Mouse (Mus musculus): ENCODE data around the gene Cdh24. TPM values are rescaled to one million over a fixed set of nuclear protein-coding genes. Genes with fewer than 3 reads are reported as not detected.
"Not testable (repeated sequence)": the region's sequence is repeated elsewhere in the genome, so short reads cannot be mapped to it uniquely, and the experiment has no call there.

Cdh24 gene
- polyA plus RNA-seq, 1 experiment from 2014 or later = 2.9 TPM

DNA sequence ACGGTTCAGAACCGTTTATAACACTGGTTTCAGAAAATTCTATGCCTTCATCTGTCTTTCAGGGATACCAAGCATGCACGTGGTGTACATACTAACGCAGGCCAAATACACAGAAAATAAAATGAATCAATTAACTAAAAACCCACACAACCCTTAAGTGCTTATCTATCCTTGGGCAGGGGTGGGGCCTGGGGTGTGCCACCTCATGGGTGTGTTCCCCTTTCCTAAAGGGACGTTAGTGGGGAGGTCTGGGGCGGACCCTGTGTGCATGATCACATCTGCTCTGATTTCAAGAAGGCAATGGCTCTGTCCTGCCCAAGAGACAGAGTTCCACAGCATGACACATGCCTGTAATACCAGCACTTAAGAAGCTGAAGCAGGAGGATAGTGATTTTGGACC, 17.8 kb downstream of the Cdh24 start:
- Histone ChIP-seq H3K9me3 (replicated peaks; ENCODE audit: control insufficient read depth, low read length) (no peaks in the 10 kb centered on the region), H3K36me3 (ENCODE audit: control insufficient read depth, insufficient read depth, low read length) (no peaks in the 10 kb centered on the region), H3K27me3 (ENCODE audit: control insufficient read depth, insufficient read depth, low read length) (peaks cover 4% of the 10 kb centered on the region; the same call in 1 of the 2 replicates), H3K4me1 (ENCODE audit: control insufficient read depth, insufficient read depth, low read length) (no peaks in the 10 kb centered on the region), H3K9ac (ENCODE audit: low read depth, low read length) (no peak overlapping the region), H3K4me3 (ENCODE audit: low read depth, low read length) (no peak overlapping the region), H3K4me2 (no peak overlapping the region), H3K27ac (ENCODE audit: low read depth, low read length) (no peak overlapping the region)
- WGBS (ENCODE audit: insufficient replicate concordance) = 82% methylated on average over 6 of the region's 6 CpGs
- ATAC-seq (replicated peaks; ENCODE audit: insufficient number of reproducible peaks, low FRiP score, low TSS enrichment) = no peak

DNA sequence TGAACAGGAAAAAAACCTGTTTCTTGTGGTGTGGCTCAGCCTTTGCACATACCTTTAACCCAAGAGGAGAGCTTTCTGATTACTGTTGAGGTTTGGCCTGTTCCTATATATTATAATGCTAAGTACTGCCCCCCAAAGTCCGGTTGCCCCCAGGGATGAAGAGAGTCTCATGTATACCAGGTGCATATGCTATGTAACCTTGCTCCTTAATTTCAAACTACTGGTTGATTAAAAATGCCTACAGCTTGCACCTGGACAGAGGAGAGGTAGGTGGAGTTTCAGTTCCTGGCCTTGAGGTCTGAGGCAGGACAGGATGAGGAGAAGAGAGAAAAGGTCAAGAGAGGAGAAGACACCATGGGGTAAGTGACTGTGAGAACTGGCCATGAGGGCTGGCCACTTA, 20.0 kb downstream of the Cdh24 start, which contains the start of gene Psmb11:
Psmb11 (plus strand) TSS at position 301 of the 400 bp plus-strand sequence.
- H3K36me3 ChIP-seq (ENCODE audit: control insufficient read depth, insufficient read depth, low read length) = no peaks in the 10 kb centered on the region
- H3K27me3 ChIP-seq (ENCODE audit: control insufficient read depth, insufficient read depth, low read length) = peaks cover 4% of the 10 kb centered on the region; the same call in 1 of the 2 replicates
- 0 out of 2 replicates have a peak, but pooled peaks cover 5% of the 10 kb centered on the region for H3K4me1 ChIP-seq (ENCODE audit: control insufficient read depth, insufficient read depth, low read length)
- H3K4me2 ChIP-seq = no peak within 1 kb of the TSS
- no peak within 1 kb of the TSS for H3K27ac ChIP-seq (ENCODE audit: low read depth, low read length)
- H3K9me3 ChIP-seq (replicated peaks; ENCODE audit: control insufficient read depth, low read length) = no peaks in the 10 kb centered on the region
- H3K4me3 ChIP-seq (ENCODE audit: low read depth, low read length) = no peak within 1 kb of the TSS
- no peak for ATAC-seq (replicated peaks; ENCODE audit: insufficient number of reproducible peaks, low FRiP score, low TSS enrichment)
- WGBS (ENCODE audit: insufficient replicate concordance) = 71% methylated on average over 1 of the region's 1 CpGs
- no peak within 1 kb of the TSS for H3K9ac ChIP-seq (ENCODE audit: low read depth, low read length)

DNA sequence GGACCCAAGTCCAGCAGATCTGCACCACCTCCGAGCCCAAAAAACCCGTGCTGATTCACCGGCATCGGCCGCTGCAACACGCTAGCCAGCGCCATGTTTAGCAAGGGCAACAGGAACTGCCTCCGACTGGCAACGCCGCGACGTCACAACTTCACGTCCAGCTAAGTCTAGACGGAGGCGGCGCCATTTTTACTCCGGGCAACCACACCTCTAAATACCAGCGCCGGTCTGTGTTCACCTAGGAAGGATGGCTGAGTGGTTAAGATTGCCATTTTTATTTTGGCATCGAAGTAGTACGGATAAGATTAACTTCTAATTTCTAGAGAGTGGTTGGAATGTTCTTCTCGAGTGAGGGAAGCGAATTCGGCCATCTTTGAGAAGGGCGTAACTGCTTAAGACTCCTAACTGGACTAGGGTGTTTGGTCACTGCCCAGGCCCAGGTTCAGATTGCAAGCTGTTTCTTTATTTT, 23.2 kb downstream of the Cdh24 start, which contains the start of gene Psmb5:
Psmb5 (minus strand) TSS at position 126 of the 469 bp plus-strand sequence.
- no peaks in the 10 kb centered on the region for H3K27me3 ChIP-seq (ENCODE audit: control insufficient read depth, insufficient read depth, low read length)
- peak within 1 kb of the TSS; percentile 86 for H3K4me3 ChIP-seq (ENCODE audit: low read depth, low read length)
- H3K9ac ChIP-seq (ENCODE audit: low read depth, low read length) = peak within 1 kb of the TSS; percentile 93
- H3K36me3 ChIP-seq (ENCODE audit: control insufficient read depth, insufficient read depth, low read length) = no peaks in the 10 kb centered on the region
- peak within 1 kb of the TSS; percentile 71 for H3K4me2 ChIP-seq
- 0 out of 2 replicates have a peak, but pooled peaks cover 5% of the 10 kb centered on the region for H3K4me1 ChIP-seq (ENCODE audit: control insufficient read depth, insufficient read depth, low read length)
- peak within 1 kb of the TSS; percentile 41; the same call in 1 of the 2 replicates for H3K27ac ChIP-seq (ENCODE audit: low read depth, low read length)
- ATAC-seq (replicated peaks; ENCODE audit: insufficient number of reproducible peaks, low FRiP score, low TSS enrichment) = peak; percentile 84
- H3K9me3 ChIP-seq (replicated peaks; ENCODE audit: control insufficient read depth, low read length) = no peaks in the 10 kb centered on the region
- under 1% methylated on average over 25 of the region's 25 CpGs for WGBS (ENCODE audit: insufficient replicate concordance)

DNA sequence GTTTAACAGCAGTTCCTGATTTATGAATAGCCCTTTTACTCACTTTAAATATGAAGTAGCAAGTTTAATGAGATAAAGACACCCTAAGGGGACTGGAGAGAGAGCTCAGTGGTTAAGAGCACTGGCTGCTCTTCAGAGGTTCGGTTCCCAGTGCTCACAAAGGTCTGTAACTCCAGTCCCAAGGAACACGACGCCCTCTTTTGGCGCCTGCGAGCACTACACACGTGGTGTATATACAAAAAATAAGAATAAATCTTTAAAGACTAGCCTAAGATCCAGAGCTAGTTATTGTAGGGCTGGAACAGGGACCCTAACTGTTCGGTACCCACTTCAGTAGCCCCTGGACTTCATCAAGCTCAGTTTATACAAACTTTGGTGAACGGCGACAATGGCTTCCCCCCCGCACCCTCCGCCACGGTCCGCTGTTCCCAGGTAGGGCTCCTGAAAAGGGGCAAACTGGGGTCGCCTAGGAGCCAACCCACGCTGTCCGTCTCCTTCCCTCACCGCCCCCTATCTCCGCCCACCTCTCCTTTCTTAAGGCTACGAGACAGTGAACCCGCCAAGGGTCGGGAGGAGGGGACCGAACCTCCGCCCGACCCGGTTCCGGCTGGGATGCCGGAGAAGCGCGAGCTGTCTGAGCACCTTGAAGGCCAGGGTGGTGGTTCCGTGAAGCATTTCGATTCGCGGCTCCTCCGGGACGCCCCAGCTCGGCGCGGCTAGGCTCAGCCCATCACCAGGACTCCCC, 23.8 kb downstream of the Cdh24 start:
- Histone ChIP-seq H3K9ac (ENCODE audit: low read depth, low read length) (peak overlapping the region; percentile 93), H3K4me1 (ENCODE audit: control insufficient read depth, insufficient read depth, low read length) (0 out of 2 replicates have a peak, but pooled peaks cover 5% of the 10 kb centered on the region), H3K9me3 (replicated peaks; ENCODE audit: control insufficient read depth, low read length) (no peaks in the 10 kb centered on the region), H3K36me3 (ENCODE audit: control insufficient read depth, insufficient read depth, low read length) (no peaks in the 10 kb centered on the region), H3K4me2 (peak overlapping the region; percentile 71), H3K27ac (ENCODE audit: low read depth, low read length) (peak overlapping the region; percentile 41; the same call in 1 of the 2 replicates), H3K27me3 (ENCODE audit: control insufficient read depth, insufficient read depth, low read length) (no peaks in the 10 kb centered on the region), H3K4me3 (ENCODE audit: low read depth, low read length) (peak overlapping the region; percentile 86)
- ATAC-seq (replicated peaks; ENCODE audit: insufficient number of reproducible peaks, low FRiP score, low TSS enrichment) = peak; percentile 53; the same call in 1 of the 2 replicates
- 2% methylated on average over 38 of the region's 38 CpGs for WGBS (ENCODE audit: insufficient replicate concordance)

DNA sequence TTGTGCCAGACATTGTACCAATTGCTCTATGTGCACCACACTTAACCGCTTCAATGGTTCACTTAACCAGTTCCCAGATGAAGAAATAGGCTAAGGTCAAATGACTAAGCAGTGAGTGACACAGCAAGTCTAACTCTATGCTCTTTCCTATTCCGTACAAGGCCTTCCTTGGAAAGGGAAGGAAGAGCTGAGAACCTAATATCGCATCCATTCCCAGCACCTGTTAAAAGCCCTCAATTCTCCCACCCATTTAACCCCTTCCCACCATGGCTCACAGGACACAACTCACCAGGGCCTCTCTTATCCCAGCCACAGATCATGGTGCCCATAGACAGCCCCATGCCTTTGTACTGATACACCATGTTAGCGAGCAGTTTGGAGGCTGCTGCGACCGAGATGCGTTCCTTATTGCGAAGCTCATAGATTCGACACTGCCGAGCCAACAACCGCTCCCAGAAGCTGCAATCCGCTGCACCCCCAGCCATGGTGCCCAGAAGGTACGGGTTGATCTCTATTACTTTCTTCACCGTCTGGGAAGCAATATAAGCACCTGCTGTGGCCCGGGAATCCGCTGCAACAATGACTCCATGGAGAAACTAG, 24.8 kb downstream of the Cdh24 start:
- H3K27me3 ChIP-seq (ENCODE audit: control insufficient read depth, insufficient read depth, low read length) = no peaks in the 10 kb centered on the region
- 0 out of 2 replicates have a peak, but pooled peaks cover 5% of the 10 kb centered on the region for H3K4me1 ChIP-seq (ENCODE audit: control insufficient read depth, insufficient read depth, low read length)
- 91% methylated on average over 16 of the region's 16 CpGs for WGBS (ENCODE audit: insufficient replicate concordance)
- no peaks in the 10 kb centered on the region for H3K36me3 ChIP-seq (ENCODE audit: control insufficient read depth, insufficient read depth, low read length)
- H3K4me2 ChIP-seq = peak overlapping the region; percentile 71
- H3K27ac ChIP-seq (ENCODE audit: low read depth, low read length) = no peak overlapping the region
- no peak overlapping the region for H3K9ac ChIP-seq (ENCODE audit: low read depth, low read length)
- ATAC-seq (replicated peaks; ENCODE audit: insufficient number of reproducible peaks, low FRiP score, low TSS enrichment) = no peak
- H3K9me3 ChIP-seq (replicated peaks; ENCODE audit: control insufficient read depth, low read length) = no peaks in the 10 kb centered on the region
- H3K4me3 ChIP-seq (ENCODE audit: low read depth, low read length) = no peak overlapping the region

DNA sequence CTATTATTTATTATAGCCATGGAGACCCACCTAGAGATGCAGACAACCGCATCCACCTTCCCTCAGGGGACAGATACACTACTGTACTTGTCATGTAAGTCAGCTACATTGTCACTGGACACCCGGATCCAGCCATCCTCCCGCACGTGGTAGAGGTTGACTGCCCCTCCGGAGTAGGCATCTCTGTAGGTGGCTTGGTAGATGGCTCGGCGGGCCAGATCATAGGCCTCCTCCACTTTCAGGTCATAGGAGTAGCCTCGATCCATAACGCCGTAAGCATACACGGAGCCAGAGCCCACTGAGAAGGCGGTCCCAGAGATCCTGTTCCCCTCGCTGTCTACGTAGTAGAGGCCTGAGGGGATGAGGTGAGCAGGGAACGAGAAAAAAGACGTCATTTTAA, 27.0 kb downstream of the Cdh24 start:
- ATAC-seq (replicated peaks; ENCODE audit: insufficient number of reproducible peaks, low FRiP score, low TSS enrichment); H3K9ac ChIP-seq (ENCODE audit: low read depth, low read length); H3K4me1 ChIP-seq (ENCODE audit: control insufficient read depth, insufficient read depth, low read length); H3K27ac ChIP-seq (ENCODE audit: low read depth, low read length); H3K36me3 ChIP-seq (ENCODE audit: control insufficient read depth, insufficient read depth, low read length); H3K4me2 ChIP-seq; H3K27me3 ChIP-seq (ENCODE audit: control insufficient read depth, insufficient read depth, low read length); H3K4me3 ChIP-seq (ENCODE audit: low read depth, low read length); H3K9me3 ChIP-seq (replicated peaks; ENCODE audit: control insufficient read depth, low read length): not testable (repeated sequence)
- WGBS (ENCODE audit: insufficient replicate concordance) = 93% methylated on average over 16 of the region's 16 CpGs

DNA sequence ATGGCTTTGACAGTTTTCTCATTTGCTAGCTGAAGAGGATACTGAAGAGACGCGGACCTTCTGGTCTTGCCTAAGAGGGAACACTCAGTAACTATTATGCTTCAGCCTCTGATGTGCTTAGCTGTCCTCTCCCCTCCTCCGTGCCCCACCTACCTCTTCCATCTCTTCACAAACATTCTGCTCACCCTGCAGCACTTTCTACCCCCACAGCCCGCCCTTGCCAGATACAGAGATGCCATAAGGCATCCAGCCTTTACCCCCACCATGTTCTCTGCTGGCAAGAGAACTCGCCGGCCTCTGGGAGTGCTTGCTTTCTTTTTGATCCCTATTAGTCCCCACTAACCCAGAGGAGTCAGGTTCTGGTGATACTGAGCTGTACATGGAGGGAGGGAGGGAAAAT, 30.5 kb downstream of the Cdh24 start:
- H3K4me2 ChIP-seq = no peak overlapping the region
- no peaks in the 10 kb centered on the region for H3K4me1 ChIP-seq (ENCODE audit: control insufficient read depth, insufficient read depth, low read length)
- no peaks in the 10 kb centered on the region for H3K9me3 ChIP-seq (replicated peaks; ENCODE audit: control insufficient read depth, low read length)
- ATAC-seq (replicated peaks; ENCODE audit: insufficient number of reproducible peaks, low FRiP score, low TSS enrichment) = no peak
- H3K36me3 ChIP-seq (ENCODE audit: control insufficient read depth, insufficient read depth, low read length) = no peaks in the 10 kb centered on the region
- H3K9ac ChIP-seq (ENCODE audit: low read depth, low read length) = no peak overlapping the region
- H3K27me3 ChIP-seq (ENCODE audit: control insufficient read depth, insufficient read depth, low read length) = no peaks in the 10 kb centered on the region
- H3K4me3 ChIP-seq (ENCODE audit: low read depth, low read length) = no peak overlapping the region
- no peak overlapping the region for H3K27ac ChIP-seq (ENCODE audit: low read depth, low read length)
- WGBS (ENCODE audit: insufficient replicate concordance) = 75% methylated on average over 6 of the region's 6 CpGs

DNA sequence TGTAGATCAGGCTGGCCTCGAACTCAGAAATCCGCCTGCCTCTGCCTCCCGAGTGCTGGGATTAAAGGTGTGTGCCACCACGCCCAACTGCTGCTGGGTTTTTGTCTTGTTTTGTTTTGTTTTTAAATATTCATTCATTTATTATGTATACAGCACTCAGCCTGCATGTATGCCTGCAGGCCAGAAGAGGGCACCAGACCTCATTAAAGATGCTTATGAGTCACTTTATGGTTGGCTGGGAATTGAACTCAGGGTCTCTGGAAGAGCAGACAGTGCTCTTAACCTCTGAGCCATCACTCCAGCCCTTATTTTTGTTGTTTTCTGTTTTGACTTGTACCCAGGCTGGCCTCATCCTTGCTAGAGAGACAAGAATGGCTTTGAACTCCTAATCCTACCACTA, 31.2 kb downstream of the Cdh24 start:
- whole genome bisulfite sequencing (ENCODE audit: insufficient replicate concordance) = 75% methylated on average over 4 of the region's 4 CpGs
- Histone ChIP-seq H3K4me1 (ENCODE audit: control insufficient read depth, insufficient read depth, low read length) (0 out of 2 replicates have a peak, but pooled peaks cover 2% of the 10 kb centered on the region), H3K36me3 (ENCODE audit: control insufficient read depth, insufficient read depth, low read length) (no peaks in the 10 kb centered on the region), H3K9ac (ENCODE audit: low read depth, low read length) (no peak overlapping the region), H3K27ac (ENCODE audit: low read depth, low read length) (no peak overlapping the region), H3K4me3 (ENCODE audit: low read depth, low read length) (no peak overlapping the region), H3K27me3 (ENCODE audit: control insufficient read depth, insufficient read depth, low read length) (no peaks in the 10 kb centered on the region), H3K4me2 (no peak overlapping the region), H3K9me3 (replicated peaks; ENCODE audit: control insufficient read depth, low read length) (no peaks in the 10 kb centered on the region)
- ATAC-seq (replicated peaks; ENCODE audit: insufficient number of reproducible peaks, low FRiP score, low TSS enrichment) = no peak

Data from heart, embryonic 11.5 days (tissue).